Mouse (Mus musculus) liver, postnatal 0 days (tissue): ENCODE data around the gene Klhdc10. TPM values are rescaled to one million over a fixed set of nuclear protein-coding genes. Genes with fewer than 3 reads are reported as not detected.

Source experiments
- ATAC-seq: fragments of 200-750 bp; cut with Nextera tagmentation; 2 replicates; pipeline ENCODE4 v1.8.0; 2017; ENCODE audit warnings: mild to moderate bottlenecking, moderate library complexity
- DNase-seq: peaks from one replicate; pipeline ENCODE4 v3.0.0-alpha.2; 2016
- H3K27ac ChIP-seq: fragments of 300-500 bp; sonication (generic); 2 replicates; pipeline ENCODE4 v1.5.1; 2014; ENCODE audit warnings: antibody characterized with exemption, moderate library complexity, mild to moderate bottlenecking, low read depth
- H3K27me3 ChIP-seq: fragments of 300-500 bp; sonication (generic); 2 replicates; pipeline ENCODE4 v1.6.1; 2014; ENCODE audit warnings: low read length, control low read depth, mixed read lengths; ENCODE audit not compliant: insufficient read depth
- H3K36me3 ChIP-seq: fragments of 300-500 bp; sonication (generic); replicated peaks from 2 replicates; pipeline ENCODE4 v1.6.1; 2014; ENCODE audit warnings: mild to moderate bottlenecking, control low read depth, low read length, moderate library complexity, mixed read lengths; ENCODE audit not compliant: insufficient read depth
- H3K4me1 ChIP-seq: fragments of 300-500 bp; sonication (generic); 2 replicates; pipeline ENCODE4 v1.6.1; 2014; ENCODE audit warnings: antibody characterized with exemption, mild to moderate bottlenecking, control low read depth; ENCODE audit not compliant: insufficient read depth
- H3K4me2 ChIP-seq: fragments of 300-500 bp; sonication (generic); 2 replicates; pipeline ENCODE4 v1.6.1; 2014; ENCODE audit warnings: low read depth, mild to moderate bottlenecking, low read length, moderate library complexity, mixed read lengths
- H3K4me3 ChIP-seq: fragments of 300-500 bp; sonication (generic); 2 replicates; pipeline ENCODE4 v1.5.1; 2014; ENCODE audit warnings: low read depth, low read length
- H3K9ac ChIP-seq: fragments of 300-500 bp; sonication (generic); replicated peaks from 2 replicates; pipeline ENCODE4 v1.6.1; 2014; ENCODE audit warnings: mild to moderate bottlenecking, moderate library complexity
- H3K9me3 ChIP-seq: fragments of 300-500 bp; sonication (generic); 2 replicates; pipeline ENCODE4 v1.6.1; 2016; ENCODE audit warnings: mild to moderate bottlenecking, control low read depth, low read length, mixed read lengths
- CTCF ChIP-seq: sonication (generic); IDR thresholded peaks from 2 replicates; pipeline ENCODE4 v1.5.1; 2016; ENCODE audit warnings: antibody characterized with exemption, low read depth
- EP300 ChIP-seq: IDR thresholded peaks from 2 replicates; pipeline ENCODE4 v1.6.1; 2016; ENCODE audit warnings: antibody characterized with exemption, low read depth, mild to moderate bottlenecking
- WGBS: fragments of 180-500 bp; shearing (Covaris S2); extraction: QIAGEN DNeasy Blood & Tissue Kit; methylation state at CpG from one replicate; pipeline ENCODE4 v1.1.7; 2014; ENCODE audit not compliant: insufficient replicate concordance; 5-methylcytosine and 5-hydroxymethylcytosine counted together
- polyA plus RNA-seq: library from polyadenylated mRNA; unstranded; fragments of >200 nt; fragmentation: Nextera tagmentation; extraction: Ambion mirVana; gene quantifications from 2 replicates; pipeline ENCODE4 v1.2.1, GENCODE M21; 2015

Klhdc10 gene
- polyA plus RNA-seq, 1 experiment from 2014 or later = 6.4 TPM

GRCm38 (mm10) chr6:30439576-30439975 is 37.9 kb downstream of the Klhdc10 start:
- no peak for TF ChIP-seq EP300
- no peak for TF ChIP-seq CTCF
- Histone ChIP-seq H3K4me3 (no peak overlapping the region), H3K9ac (no peak overlapping the region), H3K4me2 (no peak overlapping the region), H3K4me1 (peaks cover 6% of the 10 kb centered on the region; the same call in 1 of the 2 replicates), H3K9me3 (no peaks in the 10 kb centered on the region), H3K27ac (no peak overlapping the region), H3K36me3 (peaks cover 21% of the 10 kb centered on the region), H3K27me3 (no peaks in the 10 kb centered on the region)
- 94% methylated on average over 10 of the region's 10 CpGs for WGBS
- ATAC-seq = no peak
- DNase-seq = no peak

- Histone ChIP-seq H3K27ac (no peak overlapping the region), H3K9me3 (no peaks in the 10 kb centered on the region), H3K36me3 (peaks cover 6% of the 10 kb centered on the region), H3K27me3 (0 out of 2 replicates have a peak, but pooled peaks cover 3% of the 10 kb centered on the region), H3K9ac (no peak overlapping the region), H3K4me2 (no peak overlapping the region), H3K4me3 (no peak overlapping the region), H3K4me1 (peaks cover 21% of the 10 kb centered on the region)
- TF ChIP-seq CTCF (no peak), EP300 (no peak)
- ATAC-seq (no peak), DNase-seq (no peak)
- 89% methylated on average over 7 of the region's 7 CpGs for WGBS
These were observed 55.3 kb downstream of the Klhdc10 start for GRCm38 (mm10) chr6:30456991-30457390.

GRCm38 (mm10) chr6:30458626-30459025 is 57.0 kb downstream of the Klhdc10 start:
- H3K4me1 ChIP-seq = peaks cover 21% of the 10 kb centered on the region
- no peaks in the 10 kb centered on the region for H3K9me3 ChIP-seq
- ATAC-seq (no peak), DNase-seq (no peak)
- TF ChIP-seq CTCF (no peak), EP300 (no peak)
- 79% methylated on average over 5 of the region's 5 CpGs for WGBS
- no peak overlapping the region for H3K9ac ChIP-seq
- no peak overlapping the region for H3K4me2 ChIP-seq
- H3K27me3 ChIP-seq = peaks cover 7% of the 10 kb centered on the region; the same call in 1 of the 2 replicates
- no peak overlapping the region for H3K27ac ChIP-seq
- H3K4me3 ChIP-seq = no peak overlapping the region
- H3K36me3 ChIP-seq = no peaks in the 10 kb centered on the region; the same call in 1 of the 2 replicates

- peak overlapping the region; percentile 54; the same call in 1 of the 2 replicates for H3K9ac ChIP-seq
- H3K4me1 ChIP-seq = peaks cover 21% of the 10 kb centered on the region
- no peak for DNase-seq
- 69% methylated on average over 16 of the region's 16 CpGs for WGBS
- ATAC-seq = no peak
- H3K9me3 ChIP-seq = no peaks in the 10 kb centered on the region
- no peaks in the 10 kb centered on the region; the same call in 1 of the 2 replicates for H3K36me3 ChIP-seq
- TF ChIP-seq CTCF (no peak), EP300 (no peak)
- peak overlapping the region; percentile 82 for H3K4me2 ChIP-seq
- H3K4me3 ChIP-seq = peak overlapping the region; percentile 51
- H3K27me3 ChIP-seq = peaks cover 7% of the 10 kb centered on the region; the same call in 1 of the 2 replicates
- H3K27ac ChIP-seq = no peak overlapping the region
These were observed 57.5 kb downstream of the Klhdc10 start for GRCm38 (mm10) chr6:30459056-30459747.

- H3K9ac ChIP-seq = peak overlapping the region; percentile 54
- peak overlapping the region; percentile 51 for H3K4me3 ChIP-seq
- WGBS = 8% methylated on average over 40 of the region's 40 CpGs
- ATAC-seq (peak; percentile 65), DNase-seq (peak; percentile 88)
- peaks cover 7% of the 10 kb centered on the region; the same call in 1 of the 2 replicates for H3K27me3 ChIP-seq
- TF ChIP-seq EP300 = no peak
- peak; percentile 92 for TF ChIP-seq CTCF
- no peaks in the 10 kb centered on the region; the same call in 1 of the 2 replicates for H3K36me3 ChIP-seq
- no peaks in the 10 kb centered on the region for H3K9me3 ChIP-seq
- H3K27ac ChIP-seq = peak overlapping the region; percentile 60; the same call in 1 of the 2 replicates
- peak overlapping the region; percentile 82 for H3K4me2 ChIP-seq
- H3K4me1 ChIP-seq = peaks cover 21% of the 10 kb centered on the region
These were observed 58.4 kb downstream of the Klhdc10 start for GRCm38 (mm10) chr6:30459811-30460749.
